ENCODE assay signal across 10 mouse cellular contexts in genomic region chr9:9673277-9674049, GRCm38 (mm10).
DNase-seq lines count a peak whose midpoint lies in the region; ATAC-seq and TF ChIP-seq lines count a peak whose summit lies in the region.
"Had no signal": no experiment of that assay in that cellular context is flagged by ENCODE, and none has a peak within 500 bp of the region (broad histone marks: within the 10 kb centered on the region; RNA-seq: fewer than 3 reads in every experiment).

No protein-coding gene starts in this region.

- H3K4me1 ChIP-seq in cerebellum, adult 2 months (ENCODE audit: control insufficient read depth, insufficient read depth, low read length): no peaks in the 10 kb centered on the region

- no peak overlapping the region for H3K4me3 ChIP-seq in cerebellum, adult 2 months (replicated peaks; ENCODE audit: insufficient read depth, low read depth, low read length)

- TF ChIP-seq CTCF in cerebellum, adult 2 months (IDR thresholded peaks at IDR 0.05; ENCODE audit: borderline replicate concordance, insufficient read depth, low read depth, low read length): no peak

- ATAC-seq in cerebellum, adult (ENCODE audit: insufficient number of reproducible peaks, low FRiP score, low TSS enrichment): no peak

- no peak overlapping the region for H3K27ac ChIP-seq in cerebellum, adult 2 months (ENCODE audit: insufficient read depth, low read length)

- peak; percentile 15 for DNase-seq in cerebellum, adult 2 months
- peak; percentile 2 for DNase-seq in ovary, postnatal 14 days (ENCODE audit: low spot score)
- no peak for DNase-seq in ovary, adult 18-20 months (ENCODE audit: low spot score)
- peak; percentile 20 for DNase-seq in heart, postnatal 4 days
- DNase-seq in retina, embryonic 14.5 days (ENCODE audit: low spot score): peak; percentile 20
- no peak for DNase-seq in layer of hippocampus, postnatal 25 days (ENCODE audit: extremely low spot score in 1 of 2, low spot score in 1 of 2)
- DNase-seq in right cerebral cortex, postnatal 10 days (ENCODE audit: low spot score in 2 of 2): no peak
- DNase-seq: adrenal gland, postnatal 36 days; lung, postnatal 10 days had no signal

- no peaks in the 10 kb centered on the region for H3K27me3 ChIP-seq in cerebellum, adult 2 months (ENCODE audit: control insufficient read depth, insufficient read depth, low read length)

- TF ChIP-seq POLR2A in cerebellum, adult 2 months (IDR thresholded peaks at IDR 0.05; ENCODE audit: borderline replicate concordance, insufficient read depth, low read length): no peak

- WGBS in cerebellum, adult 2 months: 13% methylated on average over 13 of the region's 13 CpGs

Comparison
In these comparisons a context has a peak if more than half of its experiments do, and no peak if none do; other contexts are left out.
1. DNase-seq: peak in cerebellum, adult 2 months (2 of 2), ovary, postnatal 14 days (single experiment), heart, postnatal 4 days (single experiment) and retina, embryonic 14.5 days (single experiment); none in ovary, adult 18-20 months (single experiment), layer of hippocampus, postnatal 25 days (0 of 2) and right cerebral cortex, postnatal 10 days (0 of 2).